Mouse (Mus musculus): ENCODE data around the gene Gm4767. TPM values are rescaled to one million over a fixed set of nuclear protein-coding genes. Genes with fewer than 3 reads are reported as not detected.

Gm4767 gene
- 3.6 and 3.9 TPM in 2 replicates for polyA plus RNA-seq (2015; fragmentation: Nextera tagmentation; extraction: Ambion mirVana)

GRCm38 (mm10) chr10:81811899-81812298 is at the start of gene Gm4767:
Gene Gm4767, plus strand, starts transcription at chr10:81812186.

GRCm38 (mm10) chr10:81770506-81771403 is 41.2 kb upstream of the Gm4767 start, which contains the start of gene Gm3055:
Gene Gm3055, minus strand, starts transcription at chr10:81771161.

GRCm38 (mm10) chr10:81863409-81864407 is 51.7 kb downstream of the Gm4767 start, which contains the start of gene Gm32687:
Gene Gm32687, plus strand, starts transcription at chr10:81863934.

Other genes with a start within 250 kb of the Gm4767 start
- 51.9 and 57.1 TPM in 2 replicates for gene Tle2, start 237.6 kb upstream of the Gm4767 start, polyA plus RNA-seq (2015; fragmentation: Nextera tagmentation; extraction: Ambion mirVana)
- gene Tle6, start 211.1 kb upstream of the Gm4767 start, polyA plus RNA-seq (2015; fragmentation: Nextera tagmentation; extraction: Ambion mirVana), result 6.1 and 6.8 TPM in 2 replicates
- 0.46 and 1.4 TPM in 2 replicates for gene BC025920, start 205.9 kb upstream of the Gm4767 start, polyA plus RNA-seq (2015; fragmentation: Nextera tagmentation; extraction: Ambion mirVana)
- gene Sirt6, start 184.4 kb upstream of the Gm4767 start, polyA plus RNA-seq (2015; fragmentation: Nextera tagmentation; extraction: Ambion mirVana), result 35.6 and 42.4 TPM in 2 replicates
- 18.2 and 24.2 TPM in 2 replicates for gene Ankrd24, start 183.6 kb upstream of the Gm4767 start, polyA plus RNA-seq (2015; fragmentation: Nextera tagmentation; extraction: Ambion mirVana)
- 5.3 and 6.1 TPM in 2 replicates for gene Gm10778, start 163.1 kb upstream of the Gm4767 start, polyA plus RNA-seq (2015; fragmentation: Nextera tagmentation; extraction: Ambion mirVana)
- gene Zfp433, start 107.4 kb upstream of the Gm4767 start, polyA plus RNA-seq (2015; fragmentation: Nextera tagmentation; extraction: Ambion mirVana), result 11.3 and 14.2 TPM in 2 replicates
- 8.7 and 11.0 TPM in 2 replicates for gene Gm3055, start 41.0 kb upstream of the Gm4767 start, polyA plus RNA-seq (2015; fragmentation: Nextera tagmentation; extraction: Ambion mirVana)
- 6.7 and 6.9 TPM in 2 replicates for gene Gm32687, start 51.7 kb downstream of the Gm4767 start, polyA plus RNA-seq (2015; fragmentation: Nextera tagmentation; extraction: Ambion mirVana)
- 3.3 and 4.1 TPM in 2 replicates for gene Zfp781, start 118.3 kb downstream of the Gm4767 start, polyA plus RNA-seq (2015; fragmentation: Nextera tagmentation; extraction: Ambion mirVana)
- 8.3 and 8.8 TPM in 2 replicates for gene Zfp873, start 235.9 kb downstream of the Gm4767 start, polyA plus RNA-seq (2015; fragmentation: Nextera tagmentation; extraction: Ambion mirVana)

Data from neural tube, postnatal 0 days (tissue).